Mouse (Mus musculus): ENCODE data around the gene Btnl10.

DNA sequence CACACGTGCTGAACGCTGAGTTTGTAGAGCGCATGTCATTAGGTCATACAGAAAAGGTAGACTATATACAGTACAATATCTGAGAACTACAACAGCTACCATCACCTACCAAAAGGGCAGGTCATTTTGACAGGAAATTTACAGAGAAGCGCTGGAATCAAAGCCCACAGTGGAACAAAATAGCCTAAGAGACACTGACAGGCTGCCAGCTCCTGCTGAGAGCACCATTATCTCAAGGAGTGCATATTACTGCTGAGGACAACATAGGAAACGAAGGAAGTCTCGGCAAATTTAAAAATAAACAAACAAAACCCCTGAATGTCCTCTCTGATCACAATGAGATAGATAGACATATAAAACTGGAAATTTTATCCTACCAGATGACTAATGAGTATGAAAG, 20.2 kb upstream of the Btnl10 start:
- no peak for TF ChIP-seq CTCF (conservative IDR thresholded peaks at IDR 0.05 in 1 of 2, IDR thresholded peaks at IDR 0.05 in 1 of 2; ENCODE audit: low read depth in 2 of 2, low read length in 2 of 2)
- TF ChIP-seq HCFC1 (IDR thresholded peaks at IDR 0.05; ENCODE audit: low read depth, low read length): no peak
- TF ChIP-seq USF1 (IDR thresholded peaks at IDR 0.05; ENCODE audit: low read depth, low read length): no peak
- TF ChIP-seq EP300 (IDR thresholded peaks at IDR 0.05; ENCODE audit: low read length): no peak
- TF ChIP-seq NRF1 (IDR thresholded peaks at IDR 0.05; ENCODE audit: low read depth, low read length): no peak
- TF ChIP-seq POLR2A (IDR thresholded peaks at IDR 0.05; ENCODE audit: low read depth, low read length): no peak
- no peak for TF ChIP-seq RAD21 (IDR thresholded peaks at IDR 0.05; ENCODE audit: low read depth, low read length)
- no peak for TF ChIP-seq ZKSCAN1 (IDR thresholded peaks at IDR 0.05; ENCODE audit: borderline replicate concordance, low read depth, low read length)
